Mouse (Mus musculus) forebrain, embryonic 13.5 days (tissue): Measurements from ENCODE around the gene Tmem233. TPM values are rescaled to one million over a fixed set of nuclear protein-coding genes. Genes with fewer than 3 reads are reported as not detected.

Experiments
- ATAC-seq: fragments of 200-750 bp; cut with Nextera tagmentation; 2 replicates; pipeline ENCODE4 v1.8.0; 2017
- H3K27ac ChIP-seq: fragments of 300-500 bp; sonication (generic); 2 replicates; pipeline ENCODE4 v1.5.1; 2015; ENCODE audit warnings: inconsistent platforms, mild to moderate bottlenecking, moderate library complexity
- H3K27me3 ChIP-seq: fragments of 300-500 bp; sonication (generic); 2 replicates; pipeline ENCODE4 v1.6.1; 2015; ENCODE audit warnings: mild to moderate bottlenecking, inconsistent platforms
- H3K36me3 ChIP-seq: fragments of 300-500 bp; sonication (generic); 2 replicates; pipeline ENCODE4 v1.6.1; 2015; ENCODE audit warnings: mild to moderate bottlenecking, inconsistent platforms; ENCODE audit not compliant: poor library complexity, severe bottlenecking
- H3K4me1 ChIP-seq: fragments of 300-500 bp; sonication (generic); 2 replicates; pipeline ENCODE4 v1.6.1; 2015; ENCODE audit warnings: inconsistent platforms
- H3K4me2 ChIP-seq: fragments of 300-500 bp; sonication (generic); 2 replicates; pipeline ENCODE4 v1.6.1; 2015; ENCODE audit warnings: inconsistent platforms, mild to moderate bottlenecking, moderate library complexity
- H3K4me3 ChIP-seq: fragments of 300-500 bp; sonication (generic); 2 replicates; pipeline ENCODE4 v1.5.1; 2015; ENCODE audit warnings: mild to moderate bottlenecking, inconsistent platforms
- H3K9ac ChIP-seq: fragments of 300-500 bp; sonication (generic); 2 replicates; pipeline ENCODE4 v1.6.1; 2015; ENCODE audit warnings: mild to moderate bottlenecking, inconsistent platforms
- H3K9me3 ChIP-seq: fragments of 300-500 bp; sonication (generic); replicated peaks from 2 replicates; pipeline ENCODE4 v1.6.1; 2016; ENCODE audit warnings: inconsistent platforms
- WGBS: fragments of 180-500 bp; shearing (Covaris S2); methylation state at CpG from one replicate; pipeline ENCODE4 v1.1.7; 2015; 5-methylcytosine and 5-hydroxymethylcytosine counted together
- polyA plus RNA-seq: library from polyadenylated mRNA; unstranded; fragments of >200 nt; fragmentation: Nextera tagmentation; extraction: Ambion mirVana; gene quantifications from 2 replicates; pipeline ENCODE4 v1.2.1, GENCODE M21; 2015

Tmem233 gene
- polyA plus RNA-seq, 1 experiment from 2014 or later: not detected

- H3K4me2 ChIP-seq: no peak overlapping the region
- WGBS: 82% methylated on average over 8 of the region's 8 CpGs
- no peak for ATAC-seq
Measured at GRCm38 (mm10) chr5:116013821-116014220, 69.2 kb downstream of the Tmem233 start.

GRCm38 (mm10) chr5:116012503-116012902 lies 70.5 kb downstream of the Tmem233 start:
- H3K9ac ChIP-seq: no peak overlapping the region
- no peak overlapping the region for H3K27ac ChIP-seq
- H3K4me1 ChIP-seq: no peaks in the 10 kb centered on the region
- 91% methylated on average over 7 of the region's 7 CpGs for WGBS
- no peak for ATAC-seq
- H3K36me3 ChIP-seq: peaks cover 58% of the 10 kb centered on the region
- H3K9me3 ChIP-seq: no peaks in the 10 kb centered on the region
- H3K4me3 ChIP-seq: no peak overlapping the region
- no peak overlapping the region for H3K4me2 ChIP-seq
- H3K27me3 ChIP-seq: no peaks in the 10 kb centered on the region

More at GRCm38 (mm10) chr5:116013821-116014220, 69.2 kb downstream of the Tmem233 start:
- Histone ChIP-seq H3K27ac (no peak overlapping the region), H3K4me3 (no peak overlapping the region), H3K9me3 (no peaks in the 10 kb centered on the region), H3K36me3 (peaks cover 66% of the 10 kb centered on the region), H3K9ac (no peak overlapping the region), H3K4me1 (no peaks in the 10 kb centered on the region), H3K27me3 (no peaks in the 10 kb centered on the region)

GRCm38 (mm10) chr5:116011700-116012099 lies 71.3 kb downstream of the Tmem233 start:
- no peaks in the 10 kb centered on the region for H3K4me1 ChIP-seq
- no peaks in the 10 kb centered on the region for H3K9me3 ChIP-seq
- H3K9ac ChIP-seq: no peak overlapping the region
- no peaks in the 10 kb centered on the region for H3K27me3 ChIP-seq
- no peak overlapping the region for H3K4me3 ChIP-seq
- 86% methylated on average over 7 of the region's 7 CpGs for WGBS
- H3K4me2 ChIP-seq: no peak overlapping the region
- no peak overlapping the region for H3K27ac ChIP-seq
- no peak for ATAC-seq
- peaks cover 57% of the 10 kb centered on the region for H3K36me3 ChIP-seq

- no peaks in the 10 kb centered on the region for H3K4me1 ChIP-seq
- H3K4me3 ChIP-seq: no peak overlapping the region
- H3K9ac ChIP-seq: no peak overlapping the region
- WGBS: 86% methylated on average over 2 of the region's 2 CpGs
- H3K4me2 ChIP-seq: no peak overlapping the region
- H3K27ac ChIP-seq: no peak overlapping the region
- no peaks in the 10 kb centered on the region for H3K9me3 ChIP-seq
- peaks cover 50% of the 10 kb centered on the region for H3K36me3 ChIP-seq
- no peak for ATAC-seq
- no peaks in the 10 kb centered on the region for H3K27me3 ChIP-seq
Measured at GRCm38 (mm10) chr5:116009884-116010627, 73.0 kb downstream of the Tmem233 start.

GRCm38 (mm10) chr5:116009091-116009851 lies 73.8 kb downstream of the Tmem233 start:
- Histone ChIP-seq H3K4me1 (no peaks in the 10 kb centered on the region), H3K4me3 (no peak overlapping the region), H3K27me3 (no peaks in the 10 kb centered on the region), H3K9me3 (no peaks in the 10 kb centered on the region), H3K27ac (no peak overlapping the region), H3K9ac (no peak overlapping the region), H3K4me2 (no peak overlapping the region), H3K36me3 (peaks cover 42% of the 10 kb centered on the region)
- WGBS: 76% methylated on average over 15 of the region's 15 CpGs
- no peak for ATAC-seq

GRCm38 (mm10) chr5:116007723-116008122 lies 75.3 kb downstream of the Tmem233 start:
- 91% methylated on average over 13 of the region's 13 CpGs for WGBS
- no peak for ATAC-seq

GRCm38 (mm10) chr5:116006324-116007099 lies 76.5 kb downstream of the Tmem233 start:
- H3K27me3 ChIP-seq: no peaks in the 10 kb centered on the region
- ATAC-seq: no peak
- WGBS: 64% methylated on average over 22 of the region's 22 CpGs

More at GRCm38 (mm10) chr5:116007723-116008122, 75.3 kb downstream of the Tmem233 start:
- H3K27ac ChIP-seq: no peak overlapping the region
- H3K27me3 ChIP-seq: no peaks in the 10 kb centered on the region
- no peak overlapping the region for H3K4me2 ChIP-seq
- H3K4me1 ChIP-seq: no peaks in the 10 kb centered on the region
- H3K9me3 ChIP-seq: no peaks in the 10 kb centered on the region
- H3K36me3 ChIP-seq: peaks cover 27% of the 10 kb centered on the region
- no peak overlapping the region for H3K9ac ChIP-seq
- no peak overlapping the region for H3K4me3 ChIP-seq

GRCm38 (mm10) chr5:116004271-116004670 lies 78.8 kb downstream of the Tmem233 start:
- WGBS: 87% methylated on average over 10 of the region's 10 CpGs
- no peak overlapping the region for H3K4me3 ChIP-seq
- no peaks in the 10 kb centered on the region for H3K27me3 ChIP-seq
- no peak overlapping the region for H3K4me2 ChIP-seq
- H3K9ac ChIP-seq: no peak overlapping the region
- no peaks in the 10 kb centered on the region for H3K4me1 ChIP-seq
- H3K27ac ChIP-seq: no peak overlapping the region
- ATAC-seq: no peak
- peaks cover 37% of the 10 kb centered on the region for H3K36me3 ChIP-seq
- H3K9me3 ChIP-seq: no peaks in the 10 kb centered on the region

More at GRCm38 (mm10) chr5:116006324-116007099, 76.5 kb downstream of the Tmem233 start:
- no peak overlapping the region for H3K4me3 ChIP-seq
- no peak overlapping the region for H3K9ac ChIP-seq
- no peak overlapping the region for H3K4me2 ChIP-seq
- peaks cover 22% of the 10 kb centered on the region for H3K36me3 ChIP-seq
- no peaks in the 10 kb centered on the region for H3K4me1 ChIP-seq
- no peaks in the 10 kb centered on the region for H3K9me3 ChIP-seq
- H3K27ac ChIP-seq: no peak overlapping the region

- Histone ChIP-seq H3K27ac (no peak overlapping the region), H3K36me3 (peaks cover 38% of the 10 kb centered on the region), H3K4me2 (no peak overlapping the region), H3K9me3 (no peaks in the 10 kb centered on the region), H3K4me1 (no peaks in the 10 kb centered on the region), H3K4me3 (no peak overlapping the region), H3K27me3 (no peaks in the 10 kb centered on the region), H3K9ac (no peak overlapping the region)
- whole genome bisulfite sequencing: 39% methylated on average over 13 of the region's 13 CpGs
- ATAC-seq: no peak
Measured at GRCm38 (mm10) chr5:116003825-116004224, 79.2 kb downstream of the Tmem233 start.

- 87% methylated on average over 8 of the region's 8 CpGs for WGBS
- ATAC-seq: no peak
- H3K9ac ChIP-seq: no peak overlapping the region
Measured at GRCm38 (mm10) chr5:116003154-116003553, 79.9 kb downstream of the Tmem233 start.

GRCm38 (mm10) chr5:115997376-115997775 lies 85.7 kb downstream of the Tmem233 start:
- peaks cover 56% of the 10 kb centered on the region for H3K36me3 ChIP-seq
- H3K4me2 ChIP-seq: no peak overlapping the region
- H3K9me3 ChIP-seq: no peaks in the 10 kb centered on the region
- no peaks in the 10 kb centered on the region for H3K27me3 ChIP-seq
- no peak overlapping the region for H3K27ac ChIP-seq
- no peak overlapping the region for H3K9ac ChIP-seq
- no peaks in the 10 kb centered on the region for H3K4me1 ChIP-seq
- H3K4me3 ChIP-seq: no peak overlapping the region
- no peak for ATAC-seq
- 81% methylated on average over 13 of the region's 13 CpGs for WGBS

More at GRCm38 (mm10) chr5:116003154-116003553, 79.9 kb downstream of the Tmem233 start:
- no peaks in the 10 kb centered on the region for H3K9me3 ChIP-seq
- no peak overlapping the region for H3K4me3 ChIP-seq
- peaks cover 38% of the 10 kb centered on the region for H3K36me3 ChIP-seq
- no peak overlapping the region for H3K27ac ChIP-seq
- no peaks in the 10 kb centered on the region for H3K4me1 ChIP-seq
- H3K4me2 ChIP-seq: no peak overlapping the region
- H3K27me3 ChIP-seq: no peaks in the 10 kb centered on the region

GRCm38 (mm10) chr5:115994101-115994500 lies 88.9 kb downstream of the Tmem233 start:
- peaks cover 73% of the 10 kb centered on the region for H3K36me3 ChIP-seq
- WGBS: 82% methylated on average over 15 of the region's 15 CpGs
- H3K4me3 ChIP-seq: no peak overlapping the region
- no peak for ATAC-seq
- H3K27me3 ChIP-seq: no peaks in the 10 kb centered on the region
- no peak overlapping the region for H3K4me2 ChIP-seq
- no peaks in the 10 kb centered on the region for H3K9me3 ChIP-seq
- no peak overlapping the region for H3K27ac ChIP-seq
- no peak overlapping the region for H3K9ac ChIP-seq
- H3K4me1 ChIP-seq: no peaks in the 10 kb centered on the region
